Mouse (Mus musculus): ENCODE results near the gene Gm49369. TPM values are rescaled to one million over a fixed set of nuclear protein-coding genes. Genes with fewer than 3 reads are reported as not detected.

The Gm49369 gene
- total and polyA plus RNA-seq, 2 experiments from 2014 or later, result 0.85 TPM; not detected in 1

DNA sequence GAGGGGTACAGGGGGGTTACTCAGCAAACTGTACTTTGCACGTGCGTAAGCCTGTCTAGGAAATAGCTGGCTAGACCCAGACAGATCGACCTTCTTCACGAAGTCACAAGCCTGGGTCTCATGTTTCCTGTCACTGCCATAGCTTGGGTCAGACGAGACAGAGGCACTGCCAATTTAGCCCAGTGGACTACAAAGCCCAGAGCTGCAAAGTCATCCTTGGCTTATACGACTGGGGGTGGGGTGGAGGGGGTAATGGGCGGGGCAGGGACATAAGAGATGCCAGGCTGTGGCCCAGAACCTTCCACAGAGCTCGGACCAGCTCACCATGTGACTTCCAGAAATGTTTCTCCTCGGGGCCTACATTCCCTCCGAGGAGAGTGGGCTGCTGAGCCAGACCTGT lies 1.8 kb upstream of the Gm49369 start:
- DNase-seq (ENCODE audit: low spot score) (no peak), ATAC-seq (ENCODE audit: insufficient read depth, low read depth) (no peak)
- no peak overlapping the region for H3K4me2 ChIP-seq (ENCODE audit: low read depth, low read length)
- no peaks in the 10 kb centered on the region for H3K27me3 ChIP-seq (ENCODE audit: control insufficient read depth, insufficient read depth, low read length)
- H3K4me3 ChIP-seq (ENCODE audit: low read depth, low read length), result no peak overlapping the region
- H3K9ac ChIP-seq (replicated peaks; ENCODE audit: low read depth, low read length), result no peak overlapping the region
- peaks cover 14% of the 10 kb centered on the region for H3K4me1 ChIP-seq (ENCODE audit: control insufficient read depth, insufficient read depth)
- 71% methylated on average over 10 of the region's 10 CpGs for WGBS
- TF ChIP-seq CTCF (IDR thresholded peaks at IDR 0.05; ENCODE audit: low read depth), result no peak
- no peak for TF ChIP-seq EP300 (IDR thresholded peaks at IDR 0.05; ENCODE audit: low read depth)
- peaks cover 65% of the 10 kb centered on the region for H3K36me3 ChIP-seq (replicated peaks; ENCODE audit: control insufficient read depth, insufficient read depth, low read length)
- no peaks in the 10 kb centered on the region for H3K9me3 ChIP-seq (replicated peaks; ENCODE audit: control insufficient read depth, low read length)
- no peak overlapping the region for H3K27ac ChIP-seq (ENCODE audit: low read depth)

DNA sequence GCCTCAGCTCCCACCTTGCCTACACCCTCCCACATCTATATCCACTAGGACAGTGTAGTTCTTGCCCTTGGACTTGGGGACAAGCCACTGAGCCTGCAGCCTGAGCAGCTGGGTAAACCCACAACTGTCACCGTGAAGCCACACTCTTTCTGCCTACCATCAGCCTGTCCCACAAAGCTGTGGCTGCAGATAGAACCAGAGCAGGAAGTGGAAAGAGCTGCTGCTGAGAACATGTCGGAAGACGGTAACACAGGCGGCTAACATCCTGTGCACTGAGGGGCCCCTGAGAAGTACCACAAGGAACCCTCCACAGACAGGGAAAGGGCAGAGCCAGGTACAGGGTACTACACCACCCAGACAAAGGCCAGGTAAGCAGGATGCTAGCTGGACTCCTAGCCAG lies 1.3 kb downstream of the Gm49369 start:
- DNase-seq (ENCODE audit: low spot score) (no peak), ATAC-seq (ENCODE audit: insufficient read depth, low read depth) (no peak)
- Histone ChIP-seq H3K36me3 (replicated peaks; ENCODE audit: control insufficient read depth, insufficient read depth, low read length) (peaks cover 96% of the 10 kb centered on the region), H3K9ac (replicated peaks; ENCODE audit: low read depth, low read length) (no peak overlapping the region), H3K9me3 (replicated peaks; ENCODE audit: control insufficient read depth, low read length) (no peaks in the 10 kb centered on the region), H3K27ac (ENCODE audit: low read depth) (peak overlapping the region; percentile 12; the same call in 1 of the 2 replicates), H3K27me3 (ENCODE audit: control insufficient read depth, insufficient read depth, low read length) (no peaks in the 10 kb centered on the region), H3K4me1 (ENCODE audit: control insufficient read depth, insufficient read depth) (peaks cover 8% of the 10 kb centered on the region), H3K4me3 (ENCODE audit: low read depth, low read length) (no peak overlapping the region), H3K4me2 (ENCODE audit: low read depth, low read length) (no peak overlapping the region)
- 76% methylated on average over 4 of the region's 4 CpGs for WGBS
- TF ChIP-seq EP300 (IDR thresholded peaks at IDR 0.05; ENCODE audit: low read depth) (no peak), CTCF (IDR thresholded peaks at IDR 0.05; ENCODE audit: low read depth) (no peak)

- Histone ChIP-seq H3K4me1 (ENCODE audit: control insufficient read depth, insufficient read depth) (no peaks in the 10 kb centered on the region), H3K27ac (ENCODE audit: low read depth) (peak overlapping the region; percentile 20; the same call in 1 of the 2 replicates), H3K27me3 (ENCODE audit: control insufficient read depth, insufficient read depth, low read length) (no peaks in the 10 kb centered on the region), H3K9me3 (replicated peaks; ENCODE audit: control insufficient read depth, low read length) (no peaks in the 10 kb centered on the region), H3K4me2 (ENCODE audit: low read depth, low read length) (no peak overlapping the region), H3K4me3 (ENCODE audit: low read depth, low read length) (no peak overlapping the region), H3K9ac (replicated peaks; ENCODE audit: low read depth, low read length) (no peak overlapping the region), H3K36me3 (replicated peaks; ENCODE audit: control insufficient read depth, insufficient read depth, low read length) (peaks cover 85% of the 10 kb centered on the region)
- TF ChIP-seq EP300 (IDR thresholded peaks at IDR 0.05; ENCODE audit: low read depth) (no peak), CTCF (IDR thresholded peaks at IDR 0.05; ENCODE audit: low read depth) (no peak)
- DNase-seq (ENCODE audit: low spot score), result no peak
- no peak for ATAC-seq (ENCODE audit: insufficient read depth, low read depth)
- 39% methylated on average over 6 of the region's 6 CpGs for WGBS
Observed at GRCm38 (mm10) chr7:142379186-142379585, 3.3 kb downstream of the Gm49369 start.

DNA sequence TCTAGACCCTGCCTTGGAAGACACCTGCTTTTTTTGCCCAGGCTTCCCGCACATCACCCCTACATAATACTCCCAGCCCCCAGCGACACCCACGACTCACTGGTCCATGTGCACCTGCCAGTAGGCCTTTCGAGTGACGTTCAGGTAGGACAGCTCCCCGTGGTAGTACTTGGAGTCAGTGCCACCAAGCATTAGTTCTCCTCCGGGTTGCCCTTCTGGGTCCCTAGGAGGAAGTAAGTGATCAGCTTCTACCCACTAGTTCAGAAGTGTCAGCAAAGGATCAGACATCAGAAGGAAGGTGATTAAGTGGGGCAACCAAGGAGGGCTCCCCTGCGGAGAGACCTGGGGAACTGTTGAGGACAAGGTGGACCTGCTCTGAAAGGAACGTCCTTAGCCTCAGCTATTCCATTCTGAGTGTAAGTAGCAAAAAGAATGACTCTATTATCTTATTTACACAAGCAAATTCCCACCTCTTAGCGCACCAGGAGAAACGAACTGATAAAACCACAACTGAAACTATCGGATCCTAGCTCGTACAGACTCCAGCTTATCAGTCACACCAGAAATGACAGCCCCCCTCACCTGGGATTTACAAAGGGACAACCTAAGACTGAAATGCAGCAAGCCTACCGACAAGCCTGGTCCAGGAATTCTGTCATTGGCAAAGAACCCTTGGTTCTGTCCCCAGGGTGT lies 5.1 kb downstream of the Gm49369 start:
- TF ChIP-seq EP300 (IDR thresholded peaks at IDR 0.05; ENCODE audit: low read depth) (no peak), CTCF (IDR thresholded peaks at IDR 0.05; ENCODE audit: low read depth) (no peak)
- Histone ChIP-seq H3K9ac (replicated peaks; ENCODE audit: low read depth, low read length) (no peak overlapping the region), H3K4me3 (ENCODE audit: low read depth, low read length) (no peak overlapping the region), H3K4me2 (ENCODE audit: low read depth, low read length) (no peak overlapping the region), H3K27me3 (ENCODE audit: control insufficient read depth, insufficient read depth, low read length) (no peaks in the 10 kb centered on the region), H3K27ac (ENCODE audit: low read depth) (no peak overlapping the region), H3K36me3 (replicated peaks; ENCODE audit: control insufficient read depth, insufficient read depth, low read length) (peaks cover 67% of the 10 kb centered on the region), H3K9me3 (replicated peaks; ENCODE audit: control insufficient read depth, low read length) (no peaks in the 10 kb centered on the region), H3K4me1 (ENCODE audit: control insufficient read depth, insufficient read depth) (no peaks in the 10 kb centered on the region)
- ATAC-seq (ENCODE audit: insufficient read depth, low read depth) (no peak), DNase-seq (ENCODE audit: low spot score) (no peak)
- 79% methylated on average over 14 of the region's 14 CpGs for WGBS

- no peak for DNase-seq (ENCODE audit: low spot score)
- WGBS, result 77% methylated on average over 4 of the region's 4 CpGs
- no peak for ATAC-seq (ENCODE audit: insufficient read depth, low read depth)
- no peaks in the 10 kb centered on the region for H3K9me3 ChIP-seq (replicated peaks; ENCODE audit: control insufficient read depth, low read length)
- no peaks in the 10 kb centered on the region for H3K4me1 ChIP-seq (ENCODE audit: control insufficient read depth, insufficient read depth)
- H3K4me2 ChIP-seq (ENCODE audit: low read depth, low read length), result no peak overlapping the region
- no peak overlapping the region for H3K9ac ChIP-seq (replicated peaks; ENCODE audit: low read depth, low read length)
- no peak overlapping the region for H3K27ac ChIP-seq (ENCODE audit: low read depth)
- peaks cover 3% of the 10 kb centered on the region; the same call in 1 of the 2 replicates for H3K27me3 ChIP-seq (ENCODE audit: control insufficient read depth, insufficient read depth, low read length)
- peaks cover 55% of the 10 kb centered on the region for H3K36me3 ChIP-seq (replicated peaks; ENCODE audit: control insufficient read depth, insufficient read depth, low read length)
- TF ChIP-seq CTCF (IDR thresholded peaks at IDR 0.05; ENCODE audit: low read depth), result no peak
- TF ChIP-seq EP300 (IDR thresholded peaks at IDR 0.05; ENCODE audit: low read depth), result no peak
- no peak overlapping the region for H3K4me3 ChIP-seq (ENCODE audit: low read depth, low read length)
Observed at GRCm38 (mm10) chr7:142376096-142376495, 6.4 kb downstream of the Gm49369 start.
